Mouse (Mus musculus) spleen, adult 2 months (tissue): ENCODE results near the gene Acot13.
A peak's percentile ranks its signal among the peaks of the same experiment; 100 is the strongest.

Source experiments
- CTCF ChIP-seq: fragments of 200-500 bp; IDR thresholded peaks from 2 replicates; pipeline ENCODE4 v1.5.1; 2011; ENCODE audit warnings: mild to moderate bottlenecking, inconsistent platforms; ENCODE audit not compliant: insufficient read depth, insufficient read length, insufficient replicate concordance; ENCODE audit errors: extremely low read depth
- POLR2A ChIP-seq: fragments of 200-500 bp; IDR thresholded peaks from 2 replicates; pipeline ENCODE4 v1.6.1; 2011; ENCODE audit warnings: low read depth, low read length, inconsistent platforms

DNA sequence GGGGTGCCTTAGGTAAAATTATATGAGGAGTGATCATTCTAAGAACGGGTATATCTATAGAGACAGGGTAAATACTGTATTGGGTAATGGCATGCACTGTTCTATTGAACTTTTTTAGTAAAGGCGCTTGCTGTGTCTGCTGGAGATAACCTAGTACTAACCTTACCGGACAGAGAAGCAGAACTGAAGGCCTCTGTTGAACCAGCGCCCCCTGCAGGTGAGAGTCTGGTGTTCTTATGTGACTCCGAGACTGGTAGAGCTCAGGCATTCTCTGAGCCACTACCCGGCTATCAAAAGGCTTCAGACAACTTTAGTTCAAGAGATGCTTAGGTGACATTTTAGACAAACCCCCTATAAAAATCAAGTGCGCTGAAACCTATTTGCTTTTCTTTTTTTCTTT, 31.2 kb upstream of the Acot13 start:
- TF ChIP-seq CTCF (peak; percentile 45; the same call in 1 of the 2 replicates), POLR2A (no peak)
